Mouse (Mus musculus): ENCODE data around the gene Aldh16a1. TPM values are rescaled to one million over a fixed set of nuclear protein-coding genes. Genes with fewer than 3 reads are reported as not detected.

Gene Aldh16a1
- total RNA-seq (2021), result 10 to 100 TPM; 20.6 to 22.8 TPM

- peak; percentile 96 to 99 for DNase-seq
- intact Hi-C loops (cut with DNase I), result loop anchor here (1.0 kb wide), 1 partner anchor 26 kb away; the partner anchor contains the start of gene Rpl13a
These were observed at the start of gene Aldh16a1, which contains the start of gene Pih1d1 for GRCm38 (mm10) chr7:45154096-45154992. Gene Aldh16a1, minus strand, starts transcription at chr7:45154584. Gene Pih1d1, plus strand, starts transcription at chr7:45154303.

GRCm38 (mm10) chr7:45202654-45203053 lies 48.3 kb upstream of the Aldh16a1 start:
- intact Hi-C loops (cut with DNase I), result loop anchor here (5.0 kb wide), 1 partner anchor 85 kb away; no protein-coding TSS in a partner anchor
- no peak for DNase-seq

GRCm38 (mm10) chr7:45198961-45199360 lies 44.6 kb upstream of the Aldh16a1 start:
- intact Hi-C loops (cut with DNase I), result loop anchor here (1.0 kb wide), 2 partner anchors 37 to 119 kb away; no protein-coding TSS in a partner anchor
- DNase-seq, result no peak

- intact Hi-C loops (cut with DNase I), result loop anchor here (1.0 kb wide), 2 partner anchors 36 to 118 kb away; no protein-coding TSS in a partner anchor
- DNase-seq, result peak; percentile 69 to 73
These were observed 44.1 kb upstream of the Aldh16a1 start for GRCm38 (mm10) chr7:45198435-45198834.

GRCm38 (mm10) chr7:45196994-45197393 lies 42.6 kb upstream of the Aldh16a1 start:
- no peak for DNase-seq
- intact Hi-C loops (cut with DNase I), result no loop called here

- no peak for DNase-seq
- intact Hi-C loops (cut with DNase I), result no loop called here
These were observed 41.8 kb upstream of the Aldh16a1 start for GRCm38 (mm10) chr7:45196176-45196535.

GRCm38 (mm10) chr7:45195341-45196175 lies 41.2 kb upstream of the Aldh16a1 start:
- intact Hi-C loops (cut with DNase I), result no loop called here
- no peak for DNase-seq

GRCm38 (mm10) chr7:45193871-45194785 lies 39.7 kb upstream of the Aldh16a1 start:
- intact Hi-C loops (cut with DNase I), result no loop called here
- no peak for DNase-seq

- DNase-seq, result no peak
- intact Hi-C loops (cut with DNase I), result no loop called here
These were observed 39.0 kb upstream of the Aldh16a1 start for GRCm38 (mm10) chr7:45193406-45193805.

GRCm38 (mm10) chr7:45192585-45193310 lies 38.4 kb upstream of the Aldh16a1 start:
- intact Hi-C loops (cut with DNase I), result no loop called here
- DNase-seq, result no peak

- no peak for DNase-seq
- intact Hi-C loops (cut with DNase I), result no loop called here
These were observed 37.5 kb upstream of the Aldh16a1 start for GRCm38 (mm10) chr7:45191803-45192363.

- intact Hi-C loops (cut with DNase I), result no loop called here
- DNase-seq, result no peak
These were observed 36.8 kb upstream of the Aldh16a1 start for GRCm38 (mm10) chr7:45191161-45191560.

- intact Hi-C loops (cut with DNase I), result no loop called here
- DNase-seq, result no peak
These were observed 35.8 kb upstream of the Aldh16a1 start for GRCm38 (mm10) chr7:45190186-45190585.

- intact Hi-C loops (cut with DNase I), result no loop called here
- no peak for DNase-seq
These were observed 35.2 kb upstream of the Aldh16a1 start for GRCm38 (mm10) chr7:45189600-45189999.

- DNase-seq, result no peak
- intact Hi-C loops (cut with DNase I), result no loop called here
These were observed 31.5 kb upstream of the Aldh16a1 start for GRCm38 (mm10) chr7:45185921-45186320.

GRCm38 (mm10) chr7:45183672-45184071 lies 29.3 kb upstream of the Aldh16a1 start:
- DNase-seq, result no peak
- intact Hi-C loops (cut with DNase I), result no loop called here

GRCm38 (mm10) chr7:45182606-45183005 lies 28.2 kb upstream of the Aldh16a1 start:
- DNase-seq, result no peak
- intact Hi-C loops (cut with DNase I), result no loop called here

GRCm38 (mm10) chr7:45182199-45182601 lies 27.8 kb upstream of the Aldh16a1 start:
- DNase-seq, result peak; percentile 82 to 84
- intact Hi-C loops (cut with DNase I), result no loop called here

GRCm38 (mm10) chr7:45181540-45181939 lies 27.2 kb upstream of the Aldh16a1 start:
- intact Hi-C loops (cut with DNase I), result no loop called here
- DNase-seq, result no peak
